Mouse (Mus musculus): ENCODE measurements around the gene Sox5. TPM values are rescaled to one million over a fixed set of nuclear protein-coding genes. Genes with fewer than 3 reads are reported as not detected.

The Sox5 gene
- polyA plus RNA-seq, 1 experiment from 2014 or later: 43.3 TPM

- Histone ChIP-seq H3K27ac (ENCODE audit: low read length) (no peak overlapping the region), H3K4me1 (ENCODE audit: control insufficient read depth, insufficient read depth, low read length) (peaks cover 3% of the 10 kb centered on the region), H3K4me2 (ENCODE audit: low read length) (no peak overlapping the region), H3K4me3 (ENCODE audit: low read depth, low read length) (no peak overlapping the region), H3K9me3 (replicated peaks; ENCODE audit: control insufficient read depth, low read length, poor library complexity, severe bottlenecking) (no peaks in the 10 kb centered on the region), H3K36me3 (ENCODE audit: control insufficient read depth, insufficient read depth, low read length) (0 out of 2 replicates have a peak, but pooled peaks cover 2% of the 10 kb centered on the region), H3K9ac (ENCODE audit: low read depth, low read length) (no peak overlapping the region), H3K27me3 (ENCODE audit: control insufficient read depth, insufficient read depth, low read depth, low read length) (no peaks in the 10 kb centered on the region)
- 84% methylated on average over 6 of the region's 6 CpGs for WGBS
- no peak for ATAC-seq
Observed at GRCm38 (mm10) chr6:144116646-144117045, 665.1 kb downstream of the Sox5 start.

- WGBS: 52% methylated on average over 6 of the region's 6 CpGs
- no peak for ATAC-seq
- Histone ChIP-seq H3K4me3 (ENCODE audit: low read depth, low read length) (no peak overlapping the region), H3K4me2 (ENCODE audit: low read length) (no peak overlapping the region), H3K9me3 (replicated peaks; ENCODE audit: control insufficient read depth, low read length, poor library complexity, severe bottlenecking) (no peaks in the 10 kb centered on the region), H3K4me1 (ENCODE audit: control insufficient read depth, insufficient read depth, low read length) (peaks cover 11% of the 10 kb centered on the region), H3K36me3 (ENCODE audit: control insufficient read depth, insufficient read depth, low read length) (0 out of 2 replicates have a peak, but pooled peaks cover 2% of the 10 kb centered on the region), H3K27me3 (ENCODE audit: control insufficient read depth, insufficient read depth, low read depth, low read length) (no peaks in the 10 kb centered on the region), H3K27ac (ENCODE audit: low read length) (no peak overlapping the region), H3K9ac (ENCODE audit: low read depth, low read length) (no peak overlapping the region)
Observed at GRCm38 (mm10) chr6:144111561-144111960, 670.2 kb downstream of the Sox5 start.

GRCm38 (mm10) chr6:144106848-144107247 lies 674.9 kb downstream of the Sox5 start:
- H3K36me3 ChIP-seq (ENCODE audit: control insufficient read depth, insufficient read depth, low read length): no peaks in the 10 kb centered on the region
- H3K9me3 ChIP-seq (replicated peaks; ENCODE audit: control insufficient read depth, low read length, poor library complexity, severe bottlenecking): no peaks in the 10 kb centered on the region
- no peak for ATAC-seq
- no peak overlapping the region for H3K9ac ChIP-seq (ENCODE audit: low read depth, low read length)
- no peak overlapping the region for H3K4me3 ChIP-seq (ENCODE audit: low read depth, low read length)
- H3K27ac ChIP-seq (ENCODE audit: low read length): no peak overlapping the region
- no peaks in the 10 kb centered on the region for H3K27me3 ChIP-seq (ENCODE audit: control insufficient read depth, insufficient read depth, low read depth, low read length)
- WGBS: 13% methylated on average over 10 of the region's 10 CpGs
- H3K4me2 ChIP-seq (ENCODE audit: low read length): no peak overlapping the region
- H3K4me1 ChIP-seq (ENCODE audit: control insufficient read depth, insufficient read depth, low read length): peaks cover 9% of the 10 kb centered on the region

GRCm38 (mm10) chr6:144105645-144106044 lies 676.1 kb downstream of the Sox5 start:
- no peaks in the 10 kb centered on the region for H3K36me3 ChIP-seq (ENCODE audit: control insufficient read depth, insufficient read depth, low read length)
- H3K9me3 ChIP-seq (replicated peaks; ENCODE audit: control insufficient read depth, low read length, poor library complexity, severe bottlenecking): no peaks in the 10 kb centered on the region
- no peak overlapping the region for H3K27ac ChIP-seq (ENCODE audit: low read length)
- H3K9ac ChIP-seq (ENCODE audit: low read depth, low read length): no peak overlapping the region
- no peak overlapping the region for H3K4me3 ChIP-seq (ENCODE audit: low read depth, low read length)
- peaks cover 5% of the 10 kb centered on the region; the same call in 1 of the 2 replicates for H3K4me1 ChIP-seq (ENCODE audit: control insufficient read depth, insufficient read depth, low read length)
- H3K4me2 ChIP-seq (ENCODE audit: low read length): no peak overlapping the region
- ATAC-seq: no peak
- WGBS: 77% methylated on average over 12 of the region's 12 CpGs
- no peaks in the 10 kb centered on the region for H3K27me3 ChIP-seq (ENCODE audit: control insufficient read depth, insufficient read depth, low read depth, low read length)

- no peaks in the 10 kb centered on the region for H3K27me3 ChIP-seq (ENCODE audit: control insufficient read depth, insufficient read depth, low read depth, low read length)
- H3K4me2 ChIP-seq (ENCODE audit: low read length): no peak overlapping the region
- H3K27ac ChIP-seq (ENCODE audit: low read length): no peak overlapping the region
- H3K4me1 ChIP-seq (ENCODE audit: control insufficient read depth, insufficient read depth, low read length): peaks cover 5% of the 10 kb centered on the region; the same call in 1 of the 2 replicates
- ATAC-seq: no peak
- H3K9me3 ChIP-seq (replicated peaks; ENCODE audit: control insufficient read depth, low read length, poor library complexity, severe bottlenecking): no peaks in the 10 kb centered on the region
- WGBS: 92% methylated on average over 6 of the region's 6 CpGs
- H3K36me3 ChIP-seq (ENCODE audit: control insufficient read depth, insufficient read depth, low read length): no peaks in the 10 kb centered on the region
- H3K4me3 ChIP-seq (ENCODE audit: low read depth, low read length): no peak overlapping the region
- H3K9ac ChIP-seq (ENCODE audit: low read depth, low read length): no peak overlapping the region
Observed at GRCm38 (mm10) chr6:144103612-144104011, 678.2 kb downstream of the Sox5 start.

- no peak overlapping the region for H3K27ac ChIP-seq (ENCODE audit: low read length)
- H3K4me1 ChIP-seq (ENCODE audit: control insufficient read depth, insufficient read depth, low read length): no peaks in the 10 kb centered on the region
- H3K4me3 ChIP-seq (ENCODE audit: low read depth, low read length): no peak overlapping the region
- H3K9ac ChIP-seq (ENCODE audit: low read depth, low read length): no peak overlapping the region
- no peak overlapping the region for H3K4me2 ChIP-seq (ENCODE audit: low read length)
- no peak for ATAC-seq
- no peaks in the 10 kb centered on the region for H3K36me3 ChIP-seq (ENCODE audit: control insufficient read depth, insufficient read depth, low read length)
- no peaks in the 10 kb centered on the region for H3K27me3 ChIP-seq (ENCODE audit: control insufficient read depth, insufficient read depth, low read depth, low read length)
- H3K9me3 ChIP-seq (replicated peaks; ENCODE audit: control insufficient read depth, low read length, poor library complexity, severe bottlenecking): no peaks in the 10 kb centered on the region
- 90% methylated on average over 1 of the region's 1 CpGs for WGBS
Observed at GRCm38 (mm10) chr6:144100852-144101251, 680.9 kb downstream of the Sox5 start.

GRCm38 (mm10) chr6:144098119-144098518 lies 683.7 kb downstream of the Sox5 start:
- H3K9ac ChIP-seq (ENCODE audit: low read depth, low read length): no peak overlapping the region
- no peak overlapping the region for H3K4me2 ChIP-seq (ENCODE audit: low read length)
- no peaks in the 10 kb centered on the region for H3K9me3 ChIP-seq (replicated peaks; ENCODE audit: control insufficient read depth, low read length, poor library complexity, severe bottlenecking)
- H3K27ac ChIP-seq (ENCODE audit: low read length): no peak overlapping the region
- H3K36me3 ChIP-seq (ENCODE audit: control insufficient read depth, insufficient read depth, low read length): no peaks in the 10 kb centered on the region
- no peak for ATAC-seq
- H3K27me3 ChIP-seq (ENCODE audit: control insufficient read depth, insufficient read depth, low read depth, low read length): no peaks in the 10 kb centered on the region
- H3K4me1 ChIP-seq (ENCODE audit: control insufficient read depth, insufficient read depth, low read length): peaks cover 8% of the 10 kb centered on the region
- 53% methylated on average over 9 of the region's 9 CpGs for WGBS
- H3K4me3 ChIP-seq (ENCODE audit: low read depth, low read length): no peak overlapping the region

GRCm38 (mm10) chr6:144088256-144088655 lies 693.5 kb downstream of the Sox5 start:
- Histone ChIP-seq H3K27ac (ENCODE audit: low read length) (no peak overlapping the region; the same call in 1 of the 2 replicates), H3K4me3 (ENCODE audit: low read depth, low read length) (no peak overlapping the region), H3K4me2 (ENCODE audit: low read length) (no peak overlapping the region), H3K9me3 (replicated peaks; ENCODE audit: control insufficient read depth, low read length, poor library complexity, severe bottlenecking) (no peaks in the 10 kb centered on the region), H3K4me1 (ENCODE audit: control insufficient read depth, insufficient read depth, low read length) (no peaks in the 10 kb centered on the region), H3K36me3 (ENCODE audit: control insufficient read depth, insufficient read depth, low read length) (no peaks in the 10 kb centered on the region), H3K9ac (ENCODE audit: low read depth, low read length) (no peak overlapping the region), H3K27me3 (ENCODE audit: control insufficient read depth, insufficient read depth, low read depth, low read length) (no peaks in the 10 kb centered on the region)
- 71% methylated on average over 3 of the region's 3 CpGs for WGBS
- ATAC-seq: no peak

- no peaks in the 10 kb centered on the region for H3K4me1 ChIP-seq (ENCODE audit: control insufficient read depth, insufficient read depth, low read length)
- H3K9me3 ChIP-seq (replicated peaks; ENCODE audit: control insufficient read depth, low read length, poor library complexity, severe bottlenecking): no peaks in the 10 kb centered on the region
- 85% methylated on average over 1 of the region's 1 CpGs for WGBS
- H3K4me3 ChIP-seq (ENCODE audit: low read depth, low read length): no peak overlapping the region
- no peaks in the 10 kb centered on the region for H3K27me3 ChIP-seq (ENCODE audit: control insufficient read depth, insufficient read depth, low read depth, low read length)
- no peak overlapping the region for H3K27ac ChIP-seq (ENCODE audit: low read length)
- H3K4me2 ChIP-seq (ENCODE audit: low read length): no peak overlapping the region
- H3K9ac ChIP-seq (ENCODE audit: low read depth, low read length): no peak overlapping the region
- no peak for ATAC-seq
- H3K36me3 ChIP-seq (ENCODE audit: control insufficient read depth, insufficient read depth, low read length): no peaks in the 10 kb centered on the region
Observed at GRCm38 (mm10) chr6:144086096-144086810, 695.5 kb downstream of the Sox5 start.

Measured in midbrain, embryonic 16.5 days (tissue).